Mouse (Mus musculus): Measurements from ENCODE around the gene Acp5. TPM values are rescaled to one million over a fixed set of nuclear protein-coding genes. Genes with fewer than 3 reads are reported as not detected.

Acp5 gene
- total and polyA plus RNA-seq, 3 experiments, result 15.6 to 17.4 TPM; not detected in 1

GRCm38 (mm10) chr9:22149426-22150248 is 14.1 kb upstream of the Acp5 start (continued):
- TF ChIP-seq POLR2AphosphoS2 (IDR thresholded peaks at IDR 0.05; ENCODE audit: low read length) (peak; percentile 66), ETS1 (IDR thresholded peaks at IDR 0.05; ENCODE audit: low read depth, low read length) (peak; percentile 17; the same call in 1 of the 2 replicates), NRF1 (IDR thresholded peaks at IDR 0.05; ENCODE audit: insufficient read depth, low read depth, low read length, poor library complexity, severe bottlenecking) (no peak; the same call in 1 of the 2 replicates)

- DNase-seq (ENCODE audit: low read depth, low spot score), result peak; percentile 87
- peaks cover 0 to 19% of the 10 kb centered on the region in 2 experiments; a peak in 2 of 4 replicates for H3K36me3 ChIP-seq (ENCODE audit: control insufficient read depth in 1 of 2, insufficient read depth in 2 of 2, low read length in 2 of 2)
- 0 out of 2 replicates have a peak overlapping the region, but pooled peaks have one; percentile 5 for H3K9ac ChIP-seq (ENCODE audit: control insufficient read depth, low read depth, low read length, poor library complexity, severe bottlenecking)
- H3K27ac ChIP-seq (ENCODE audit: control insufficient read depth, low read depth, low read length), result peak overlapping the region; percentile 42
- H3K4me1 ChIP-seq (ENCODE audit: control insufficient read depth in 1 of 2, insufficient read depth in 2 of 2, low read length in 2 of 2), result peaks cover 13 to 20% of the 10 kb centered on the region in 2 experiments
- H3K79me2 ChIP-seq (ENCODE audit: control insufficient read depth, insufficient read depth, low read length, poor library complexity), result no peaks in the 10 kb centered on the region
- no peaks in the 10 kb centered on the region for H3K27me3 ChIP-seq (ENCODE audit: control insufficient read depth in 1 of 2, insufficient read depth in 2 of 2, low read length in 2 of 2)
- no peak overlapping the region for H3K4me3 ChIP-seq (ENCODE audit: control insufficient read depth in 1 of 2, insufficient read depth in 1 of 2, low read depth in 2 of 2, low read length in 2 of 2)
- no peaks in the 10 kb centered on the region for H3K9me3 ChIP-seq (replicated peaks; ENCODE audit: insufficient read depth, low read length)
- TF ChIP-seq TBP (IDR thresholded peaks at IDR 0.05; ENCODE audit: low read depth, low read length) (peak; percentile 98), CTCF (IDR thresholded peaks at IDR 0.05 in 2 of 3, conservative IDR thresholded peaks at IDR 0.05 in 1 of 3; ENCODE audit: control insufficient read depth in 1 of 3, insufficient read depth in 1 of 3, low read depth in 2 of 3, low read length in 3 of 3, poor library complexity in 1 of 3, severe bottlenecking in 1 of 3) (peak in 1 of 3 experiments; percentile 28; a peak in 1 of 6 replicates), UBTF (IDR thresholded peaks at IDR 0.05; ENCODE audit: borderline replicate concordance, insufficient read depth, low read depth, low read length) (no peak), ETS1 (IDR thresholded peaks at IDR 0.05; ENCODE audit: low read depth, low read length) (peak; percentile 94), MYC (IDR thresholded peaks at IDR 0.05; ENCODE audit: low read depth, low read length) (peak; percentile 89), HCFC1 (IDR thresholded peaks at IDR 0.05; ENCODE audit: low read depth, low read length) (peak; percentile 50; the same call in 1 of the 2 replicates), ZC3H11A (IDR thresholded peaks at IDR 0.05; ENCODE audit: low read depth, low read length) (peak; percentile 17; the same call in 1 of the 2 replicates), MXI1 (IDR thresholded peaks at IDR 0.05; ENCODE audit: low read depth, low read length) (peak; percentile 53; the same call in 1 of the 2 replicates), ZKSCAN1 (IDR thresholded peaks at IDR 0.05; ENCODE audit: low read depth, low read length) (no peak), JUND (IDR thresholded peaks at IDR 0.05; ENCODE audit: low read depth, low read length) (no peak), NELFE (IDR thresholded peaks at IDR 0.05; ENCODE audit: low read depth, low read length) (no peak), MAX (IDR thresholded peaks at IDR 0.05; ENCODE audit: low read length) (peak; percentile 78), BHLHE40 (IDR thresholded peaks at IDR 0.05; ENCODE audit: borderline replicate concordance, low read depth, low read length) (peak; percentile 55), TCF12 (IDR thresholded peaks at IDR 0.05; ENCODE audit: low read depth, low read length) (peak; percentile 56; the same call in 1 of the 2 replicates), POLR2AphosphoS5 (IDR thresholded peaks at IDR 0.05; ENCODE audit: borderline replicate concordance, low read depth, low read length) (no peak), GATA1 (IDR thresholded peaks at IDR 0.05; ENCODE audit: low read depth, low read length) (peak; percentile 91), MEF2A (IDR thresholded peaks at IDR 0.05; ENCODE audit: extremely low read depth, insufficient replicate concordance, low read depth, low read length, poor library complexity, severe bottlenecking) (no peak), USF1 (IDR thresholded peaks at IDR 0.05; ENCODE audit: low read depth, low read length) (peak; percentile 86), ELF1 (IDR thresholded peaks at IDR 0.05; ENCODE audit: low read depth, low read length) (peak; percentile 78), EP300 (IDR thresholded peaks at IDR 0.05; ENCODE audit: low read depth in 1 of 2, low read length in 2 of 2) (peak; percentile 87 to 89), MYB (IDR thresholded peaks at IDR 0.05; ENCODE audit: low read depth, low read length) (peak; percentile 68), RCOR1 (IDR thresholded peaks at IDR 0.05; ENCODE audit: low read depth, low read length) (peak; percentile 83), E2F4 (IDR thresholded peaks at IDR 0.05; ENCODE audit: borderline replicate concordance, low read depth, low read length) (0 out of 2 replicates have a peak, but pooled peaks have one; percentile 46), MAFK (IDR thresholded peaks at IDR 0.05; ENCODE audit: borderline replicate concordance, low read depth, low read length) (peak; percentile 61), USF2 (IDR thresholded peaks at IDR 0.05; ENCODE audit: borderline replicate concordance in 1 of 2, insufficient read depth in 1 of 2, low read depth in 1 of 2, low read length in 2 of 2) (0 out of 4 replicates have a peak, but pooled peaks of 1 of the 2 experiments have one; percentile 9), SIN3A (IDR thresholded peaks at IDR 0.05; ENCODE audit: low read length) (peak; percentile 80), SMC3 (IDR thresholded peaks at IDR 0.05; ENCODE audit: low read depth, low read length) (peak; percentile 27), POLR2AphosphoS2 (IDR thresholded peaks at IDR 0.05; ENCODE audit: low read length) (no peak), ZNF384 (IDR thresholded peaks at IDR 0.05; ENCODE audit: low read depth, low read length) (peak; percentile 49; the same call in 1 of the 2 replicates)
Measured at GRCm38 (mm10) chr9:22144304-22144965, 8.9 kb upstream of the Acp5 start.

Measured in MEL (cell line).